Mouse (Mus musculus): ENCODE measurements around the gene Pde4d. TPM values are rescaled to one million over a fixed set of nuclear protein-coding genes. Genes with fewer than 3 reads are reported as not detected.

The Pde4d gene
- total and polyA plus RNA-seq, 3 experiments = 18.5 to 18.8 TPM; not detected in 1

DNA sequence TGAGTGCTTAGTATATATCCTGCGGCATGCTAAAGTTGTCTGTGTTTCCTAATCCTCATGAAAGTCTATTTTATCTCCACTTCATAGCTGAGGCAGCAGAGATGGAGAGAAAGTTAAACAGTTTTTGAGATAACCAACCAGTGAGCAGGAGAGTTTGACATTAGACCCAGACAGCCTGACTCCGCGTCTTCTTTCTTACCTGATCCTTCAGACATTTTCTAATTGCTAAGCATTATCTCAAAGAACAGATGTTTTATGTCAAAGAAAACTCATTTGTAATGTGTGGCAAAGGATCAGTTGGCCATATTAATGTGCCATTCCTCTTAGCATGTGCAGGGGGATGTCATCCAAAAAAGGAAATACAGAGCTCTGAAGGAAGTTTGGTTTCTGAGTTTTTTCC, 1227.9 kb downstream of the Pde4d start (continued):
- TF ChIP-seq MEF2A (IDR thresholded peaks at IDR 0.05; ENCODE audit: extremely low read depth, insufficient replicate concordance, low read depth, low read length, poor library complexity, severe bottlenecking) (no peak), JUND (IDR thresholded peaks at IDR 0.05; ENCODE audit: low read depth, low read length) (no peak), MAX (IDR thresholded peaks at IDR 0.05; ENCODE audit: low read length) (no peak), ZKSCAN1 (IDR thresholded peaks at IDR 0.05; ENCODE audit: low read depth, low read length) (no peak), GATA1 (IDR thresholded peaks at IDR 0.05; ENCODE audit: low read depth, low read length) (0 out of 2 replicates have a peak, but pooled peaks have one; percentile 3), USF2 (IDR thresholded peaks at IDR 0.05; ENCODE audit: borderline replicate concordance in 1 of 2, insufficient read depth in 1 of 2, low read depth in 1 of 2, low read length in 2 of 2) (no peak)

DNA sequence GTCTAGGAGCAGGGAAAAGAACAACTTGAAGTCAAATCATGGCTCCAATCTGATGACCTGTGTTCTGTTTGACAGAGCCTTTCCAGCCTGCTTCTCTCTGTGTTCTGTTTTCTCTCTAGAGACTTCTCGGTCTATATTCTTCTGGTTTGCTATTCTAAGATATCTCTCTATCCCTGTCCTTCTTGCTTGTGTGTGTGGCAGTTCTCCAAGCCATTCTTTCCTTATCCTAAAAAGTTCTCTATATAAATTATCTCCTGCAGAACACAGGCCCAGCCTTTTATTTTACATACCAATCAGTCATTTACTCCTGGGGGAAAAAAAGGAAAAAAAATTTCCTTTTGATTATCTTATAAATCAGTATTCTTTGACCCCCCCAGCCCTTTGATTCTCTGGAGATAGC, 1229.2 kb downstream of the Pde4d start:
- TF ChIP-seq POLR2A (IDR thresholded peaks at IDR 0.05; ENCODE audit: control insufficient read depth in 1 of 2, insufficient read depth in 1 of 2, low read depth in 1 of 2, low read length in 2 of 2, poor library complexity in 1 of 2) = no peak
- TF ChIP-seq SMC3 (IDR thresholded peaks at IDR 0.05; ENCODE audit: low read depth, low read length) = no peak
- peak; percentile 82 for TF ChIP-seq TCF12 (IDR thresholded peaks at IDR 0.05; ENCODE audit: low read depth, low read length)
- TF ChIP-seq MYC (IDR thresholded peaks at IDR 0.05; ENCODE audit: low read depth, low read length) = no peak
- peak; percentile 59; the same call in 1 of the 2 replicates for TF ChIP-seq GATA1 (IDR thresholded peaks at IDR 0.05; ENCODE audit: low read depth, low read length)
- peak; percentile 73 for TF ChIP-seq RCOR1 (IDR thresholded peaks at IDR 0.05; ENCODE audit: low read depth, low read length)
- no peak for TF ChIP-seq UBTF (IDR thresholded peaks at IDR 0.05; ENCODE audit: borderline replicate concordance, insufficient read depth, low read depth, low read length)
- TF ChIP-seq USF2 (IDR thresholded peaks at IDR 0.05; ENCODE audit: borderline replicate concordance in 1 of 2, insufficient read depth in 1 of 2, low read depth in 1 of 2, low read length in 2 of 2) = no peak
- peak; percentile 57; the same call in 1 of the 2 replicates for TF ChIP-seq SIN3A (IDR thresholded peaks at IDR 0.05; ENCODE audit: low read length)
- TF ChIP-seq RAD21 (IDR thresholded peaks at IDR 0.05; ENCODE audit: low read depth, low read length) = no peak
- no peak for TF ChIP-seq ZC3H11A (IDR thresholded peaks at IDR 0.05; ENCODE audit: low read depth, low read length)
- TF ChIP-seq TBP (IDR thresholded peaks at IDR 0.05; ENCODE audit: low read depth, low read length) = no peak
- TF ChIP-seq POLR2AphosphoS2 (IDR thresholded peaks at IDR 0.05; ENCODE audit: low read length) = no peak
- TF ChIP-seq NRF1 (IDR thresholded peaks at IDR 0.05; ENCODE audit: insufficient read depth, low read depth, low read length, poor library complexity, severe bottlenecking) = no peak
- peak; percentile 14; the same call in 1 of the 2 replicates for TF ChIP-seq TAL1 (IDR thresholded peaks at IDR 0.05; ENCODE audit: low read length)
- peak; percentile 27; the same call in 1 of the 2 replicates for TF ChIP-seq MYB (IDR thresholded peaks at IDR 0.05; ENCODE audit: low read depth, low read length)
- no peak for TF ChIP-seq ZKSCAN1 (IDR thresholded peaks at IDR 0.05; ENCODE audit: low read depth, low read length)
- TF ChIP-seq EP300 (IDR thresholded peaks at IDR 0.05; ENCODE audit: low read depth in 1 of 2, low read length in 2 of 2) = peak; percentile 83 to 85
- TF ChIP-seq ETS1 (IDR thresholded peaks at IDR 0.05; ENCODE audit: low read depth, low read length) = peak; percentile 78; the same call in 1 of the 2 replicates
- Histone ChIP-seq H3K27ac (ENCODE audit: control insufficient read depth, low read depth, low read length) (peak overlapping the region; percentile 99), H3K4me3 (ENCODE audit: control insufficient read depth in 1 of 2, insufficient read depth in 1 of 2, low read depth in 2 of 2, low read length in 2 of 2) (no peak overlapping the region; a peak in 1 of 4 replicates), H3K79me2 (ENCODE audit: control insufficient read depth, insufficient read depth, low read length, poor library complexity) (peaks cover 3% of the 10 kb centered on the region), H3K27me3 (ENCODE audit: control insufficient read depth in 1 of 2, insufficient read depth in 2 of 2, low read length in 2 of 2) (no peaks in the 10 kb centered on the region), H3K36me3 (ENCODE audit: control insufficient read depth in 1 of 2, insufficient read depth in 2 of 2, low read length in 2 of 2) (peaks cover 0 to 68% of the 10 kb centered on the region in 2 experiments; a peak in 2 of 4 replicates), H3K9ac (ENCODE audit: control insufficient read depth, low read depth, low read length, poor library complexity, severe bottlenecking) (no peak overlapping the region), H3K9me3 (replicated peaks; ENCODE audit: insufficient read depth, low read length) (no peaks in the 10 kb centered on the region), H3K4me1 (ENCODE audit: control insufficient read depth in 1 of 2, insufficient read depth in 2 of 2, low read length in 2 of 2) (peaks cover 37 to 44% of the 10 kb centered on the region in 2 experiments)
- DNase-seq (ENCODE audit: low read depth, low spot score) = peak; percentile 66

All from MEL (cell line).